Mouse (Mus musculus) hindbrain, embryonic 11.5 days (tissue): ENCODE measurements at regions not wholly inside any gene's neighbourhood (a gene's known extent, or its start where the extent isn't known, plus 50 kb on each side); places are given as distances from the start of the nearest gene placed in this dataset.

Experiments
- ATAC-seq: fragments of 200-750 bp; cut with Nextera tagmentation; 2 replicates; pipeline ENCODE4 v1.8.0; 2017; ENCODE audit warnings: mild to moderate bottlenecking, moderate TSS enrichment, moderate library complexity; ENCODE audit not compliant: low FRiP score
- DNase-seq: peaks from one replicate; pipeline ENCODE4 v3.0.0-alpha.2; 2015; ENCODE audit warnings: low spot score
- H3K27ac ChIP-seq: fragments of 300-500 bp; sonication (generic); 2 replicates; pipeline ENCODE4 v1.5.1; 2014; ENCODE audit warnings: mild to moderate bottlenecking, low read depth, low read length
- H3K27me3 ChIP-seq: fragments of 300-500 bp; sonication (generic); 2 replicates; pipeline ENCODE4 v1.6.1; 2014; ENCODE audit warnings: mild to moderate bottlenecking, low read length, moderate library complexity, mixed read lengths; ENCODE audit not compliant: control insufficient read depth, insufficient read depth
- H3K36me3 ChIP-seq: fragments of 300-500 bp; sonication (generic); 2 replicates; pipeline ENCODE4 v1.6.1; 2014; ENCODE audit warnings: mild to moderate bottlenecking, low read length, moderate library complexity, mixed read lengths; ENCODE audit not compliant: control insufficient read depth, insufficient read depth
- H3K4me1 ChIP-seq: fragments of 300-500 bp; sonication (generic); replicated peaks from 2 replicates; pipeline ENCODE4 v1.6.1; 2014; ENCODE audit warnings: low read length, mixed read lengths; ENCODE audit not compliant: control insufficient read depth, insufficient read depth
- H3K4me2 ChIP-seq: fragments of 300-500 bp; sonication (generic); replicated peaks from 2 replicates; pipeline ENCODE4 v1.6.1; 2014; ENCODE audit warnings: mild to moderate bottlenecking, low read depth, low read length
- H3K4me3 ChIP-seq: fragments of 300-500 bp; sonication (generic); 2 replicates; pipeline ENCODE4 v1.5.1; 2014; ENCODE audit warnings: low read depth, low read length
- H3K9ac ChIP-seq: fragments of 300-500 bp; sonication (generic); 2 replicates; pipeline ENCODE4 v1.6.1; 2014; ENCODE audit warnings: low read depth, low read length
- H3K9me3 ChIP-seq: fragments of 300-500 bp; sonication (generic); 2 replicates; pipeline ENCODE4 v1.6.1; 2016; ENCODE audit warnings: low read length; ENCODE audit not compliant: control insufficient read depth
- WGBS: fragments of 180-500 bp; shearing (Covaris S2); extraction: QIAGEN DNeasy Blood & Tissue Kit; methylation state at CpG from one replicate; pipeline ENCODE4 v1.1.7; 2014; 5-methylcytosine and 5-hydroxymethylcytosine counted together

DNA sequence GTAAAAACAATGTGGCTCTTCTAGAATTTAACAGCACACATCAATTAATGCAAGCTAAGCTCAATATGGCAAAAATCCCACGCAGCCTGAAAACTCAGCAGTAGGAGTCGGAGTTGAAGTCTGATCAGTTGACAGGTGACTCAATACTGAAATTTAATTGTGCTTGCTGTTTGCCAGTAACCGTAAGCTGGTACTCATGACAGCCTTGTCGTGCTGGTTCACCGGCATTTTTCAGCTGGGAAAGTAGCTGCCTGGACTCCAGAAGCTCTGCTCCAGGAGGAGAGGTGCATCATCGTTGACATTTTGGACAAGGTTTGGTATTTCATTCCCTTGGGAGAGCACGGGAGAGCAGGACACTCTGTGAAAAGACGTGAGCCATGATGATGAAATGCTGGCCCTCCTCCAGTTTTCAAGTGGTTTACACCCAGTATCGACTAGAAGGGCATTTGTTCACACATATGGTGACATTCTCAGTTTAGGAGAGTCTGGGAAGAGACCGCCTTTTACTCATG is 372.1 kb upstream of the Actbl2 start:
- H3K9me3 ChIP-seq = no peaks in the 10 kb centered on the region
- no peak overlapping the region for H3K27ac ChIP-seq
- 80% methylated on average over 10 of the region's 10 CpGs for WGBS
- DNase-seq = no peak
- no peaks in the 10 kb centered on the region for H3K4me1 ChIP-seq
- H3K27me3 ChIP-seq = no peaks in the 10 kb centered on the region
- no peak overlapping the region for H3K4me3 ChIP-seq
- no peak overlapping the region for H3K9ac ChIP-seq
- H3K36me3 ChIP-seq = no peaks in the 10 kb centered on the region
- no peak overlapping the region for H3K4me2 ChIP-seq
- no peak for ATAC-seq

- 69% methylated on average over 6 of the region's 6 CpGs for WGBS
- Histone ChIP-seq H3K4me3 (no peak overlapping the region), H3K27ac (no peak overlapping the region), H3K4me2 (no peak overlapping the region), H3K4me1 (no peaks in the 10 kb centered on the region), H3K27me3 (no peaks in the 10 kb centered on the region), H3K36me3 (no peaks in the 10 kb centered on the region), H3K9ac (no peak overlapping the region), H3K9me3 (no peaks in the 10 kb centered on the region)
- no peak for ATAC-seq
- DNase-seq = no peak
These were observed 360.9 kb upstream of the Actbl2 start for GRCm38 (mm10) chr13:110893909-110894308.

- Histone ChIP-seq H3K27ac (no peak overlapping the region), H3K4me1 (no peaks in the 10 kb centered on the region), H3K9me3 (no peaks in the 10 kb centered on the region), H3K9ac (no peak overlapping the region), H3K4me3 (no peak overlapping the region), H3K27me3 (no peaks in the 10 kb centered on the region), H3K4me2 (no peak overlapping the region), H3K36me3 (no peaks in the 10 kb centered on the region)
- 74% methylated on average over 6 of the region's 6 CpGs for WGBS
- no peak for ATAC-seq
- no peak for DNase-seq
These were observed 359.5 kb upstream of the Actbl2 start for GRCm38 (mm10) chr13:110895349-110895748.

- Histone ChIP-seq H3K4me1 (no peaks in the 10 kb centered on the region), H3K4me3 (no peak overlapping the region), H3K27me3 (no peaks in the 10 kb centered on the region), H3K4me2 (no peak overlapping the region), H3K9ac (no peak overlapping the region), H3K27ac (no peak overlapping the region), H3K36me3 (no peaks in the 10 kb centered on the region), H3K9me3 (no peaks in the 10 kb centered on the region)
- DNase-seq (no peak), ATAC-seq (no peak)
- 78% methylated on average over 8 of the region's 8 CpGs for WGBS
These were observed 358.9 kb upstream of the Actbl2 start for GRCm38 (mm10) chr13:110895900-110896299.

DNA sequence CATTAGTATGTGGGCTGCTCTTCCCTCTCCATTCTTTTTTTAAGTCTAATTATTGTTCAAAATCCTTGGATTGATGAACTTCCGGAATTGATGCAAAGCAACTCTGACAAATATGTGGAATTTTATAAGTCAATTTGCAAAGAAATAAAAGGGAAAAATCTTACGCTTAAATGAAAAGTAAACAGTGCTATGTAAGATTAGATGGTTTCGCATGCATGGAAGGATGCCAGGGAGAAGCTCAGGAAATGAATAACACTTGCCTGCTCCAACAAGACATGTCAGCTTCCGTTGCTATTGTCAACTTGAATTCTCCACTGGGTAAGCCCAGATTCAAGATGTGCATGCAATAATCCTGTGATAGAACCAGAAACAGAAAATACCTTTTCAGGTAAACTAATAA is 357.2 kb upstream of the Actbl2 start:
- no peak for ATAC-seq
- Histone ChIP-seq H3K9ac (no peak overlapping the region), H3K4me1 (no peaks in the 10 kb centered on the region), H3K36me3 (no peaks in the 10 kb centered on the region), H3K9me3 (no peaks in the 10 kb centered on the region), H3K27ac (no peak overlapping the region), H3K27me3 (no peaks in the 10 kb centered on the region), H3K4me2 (no peak overlapping the region), H3K4me3 (no peak overlapping the region)
- 69% methylated on average over 4 of the region's 4 CpGs for WGBS
- no peak for DNase-seq

DNA sequence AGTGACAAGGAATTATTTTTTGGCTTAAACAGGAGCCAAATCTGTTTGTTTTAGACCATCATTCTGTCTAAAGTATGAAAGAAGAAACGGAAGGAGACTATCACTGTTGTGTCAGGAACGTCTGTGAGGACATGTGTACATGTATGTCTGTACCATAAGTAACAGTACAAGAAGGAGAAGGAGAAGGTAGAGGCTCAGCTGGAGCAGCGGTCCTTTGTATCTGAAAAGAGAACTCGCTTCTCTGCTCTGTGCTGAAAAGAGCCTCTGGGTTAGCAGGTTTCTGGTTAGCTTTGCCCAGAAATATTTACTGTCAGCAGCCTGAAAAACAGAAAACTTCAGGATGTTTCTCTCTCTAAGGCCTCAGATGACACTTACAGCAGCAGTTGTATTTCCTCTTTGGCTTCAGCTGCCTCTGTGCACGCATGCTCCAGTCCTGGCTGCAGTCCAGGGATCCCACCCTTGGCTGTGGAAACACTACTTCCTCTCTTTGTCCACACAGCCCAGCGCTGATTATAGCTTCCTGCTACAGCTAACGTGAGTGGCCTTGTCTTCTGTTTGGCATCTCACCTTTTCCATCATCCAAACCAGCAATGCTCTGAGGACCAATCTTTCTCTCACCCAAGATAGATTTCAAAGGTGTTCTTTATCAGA is 351.7 kb upstream of the Actbl2 start:
- H3K27me3 ChIP-seq = no peaks in the 10 kb centered on the region
- no peak overlapping the region for H3K27ac ChIP-seq
- WGBS = 76% methylated on average over 7 of the region's 7 CpGs
- DNase-seq (no peak), ATAC-seq (no peak)
- no peaks in the 10 kb centered on the region for H3K4me1 ChIP-seq
- H3K36me3 ChIP-seq = no peaks in the 10 kb centered on the region
- H3K9me3 ChIP-seq = no peaks in the 10 kb centered on the region
- H3K4me3 ChIP-seq = no peak overlapping the region
- no peak overlapping the region for H3K9ac ChIP-seq
- H3K4me2 ChIP-seq = no peak overlapping the region

DNA sequence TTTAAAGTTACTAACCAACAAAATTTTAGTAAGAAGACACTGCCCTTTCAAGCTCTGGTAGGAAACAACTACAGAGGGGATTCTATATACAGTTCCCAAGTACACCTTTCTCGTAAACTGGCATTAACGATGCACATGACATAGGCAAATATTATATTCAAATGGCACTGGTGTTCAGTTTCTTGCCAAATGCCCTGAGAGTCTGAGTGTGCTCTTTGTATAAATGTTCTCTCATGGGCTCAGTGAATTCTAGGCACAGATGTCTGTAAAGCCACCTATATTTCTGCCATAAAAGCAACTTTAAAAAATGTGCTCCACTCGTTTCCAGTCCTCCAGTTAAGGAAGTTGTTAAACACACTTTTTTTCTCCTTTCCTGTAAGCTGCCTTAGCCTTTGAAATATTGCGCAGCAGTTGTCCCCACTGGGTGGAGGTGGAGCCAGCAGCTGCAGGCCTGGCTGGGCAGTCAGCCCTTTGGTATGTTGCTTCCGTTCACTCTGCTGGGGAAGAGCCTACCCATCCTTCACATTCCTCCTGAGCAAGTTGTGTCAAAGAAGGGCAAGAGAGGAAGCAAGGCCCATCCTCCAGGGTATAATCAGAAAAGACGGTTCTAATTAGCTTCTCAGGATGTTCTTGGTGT is 347.4 kb upstream of the Actbl2 start:
- no peaks in the 10 kb centered on the region for H3K9me3 ChIP-seq
- no peaks in the 10 kb centered on the region for H3K36me3 ChIP-seq
- no peak overlapping the region for H3K4me3 ChIP-seq
- ATAC-seq (no peak), DNase-seq (no peak)
- WGBS = 60% methylated on average over 6 of the region's 6 CpGs
- H3K9ac ChIP-seq = no peak overlapping the region
- H3K27ac ChIP-seq = no peak overlapping the region
- no peaks in the 10 kb centered on the region for H3K4me1 ChIP-seq
- H3K4me2 ChIP-seq = no peak overlapping the region
- H3K27me3 ChIP-seq = no peaks in the 10 kb centered on the region

GRCm38 (mm10) chr13:110911866-110912265 is 342.9 kb upstream of the Actbl2 start:
- H3K4me2 ChIP-seq = no peak overlapping the region

DNA sequence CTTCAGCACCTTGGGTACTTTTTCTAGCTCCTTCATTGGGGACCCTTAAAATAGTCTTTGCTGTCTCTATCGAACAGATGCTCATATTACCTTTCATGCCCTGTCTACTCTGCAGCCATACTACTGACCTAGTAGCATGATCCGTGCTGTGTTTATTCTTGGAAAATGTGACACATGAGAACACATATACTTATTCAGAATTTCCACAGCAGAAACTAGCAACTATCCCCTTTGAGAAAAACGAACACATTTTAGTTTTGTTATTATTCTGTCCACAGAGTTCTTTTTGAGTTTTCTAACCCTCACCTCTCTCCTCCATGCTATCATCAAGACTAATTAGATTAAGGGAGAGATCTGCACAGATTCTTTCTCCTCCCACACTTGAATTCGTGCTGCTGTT is 341.6 kb upstream of the Actbl2 start:
- no peak for ATAC-seq

More at GRCm38 (mm10) chr13:110911866-110912265, 342.9 kb upstream of the Actbl2 start:
- H3K4me3 ChIP-seq = no peak overlapping the region
- H3K9ac ChIP-seq = no peak overlapping the region
- H3K4me1 ChIP-seq = no peaks in the 10 kb centered on the region
- no peak for DNase-seq
- H3K9me3 ChIP-seq = no peaks in the 10 kb centered on the region
- ATAC-seq = no peak
- no peaks in the 10 kb centered on the region for H3K36me3 ChIP-seq
- H3K27me3 ChIP-seq = no peaks in the 10 kb centered on the region
- 89% methylated on average over 7 of the region's 7 CpGs for WGBS
- no peak overlapping the region for H3K27ac ChIP-seq

More for the DNA sequence above, 341.6 kb upstream of the Actbl2 start:
- H3K9ac ChIP-seq = no peak overlapping the region
- H3K4me1 ChIP-seq = no peaks in the 10 kb centered on the region
- WGBS = 85% methylated on average over 4 of the region's 4 CpGs
- H3K4me3 ChIP-seq = no peak overlapping the region
- H3K36me3 ChIP-seq = no peaks in the 10 kb centered on the region
- H3K27me3 ChIP-seq = no peaks in the 10 kb centered on the region
- no peak overlapping the region for H3K4me2 ChIP-seq
- no peak for DNase-seq
- H3K27ac ChIP-seq = no peak overlapping the region
- no peaks in the 10 kb centered on the region for H3K9me3 ChIP-seq
